Mouse (Mus musculus) embryonic facial prominence, embryonic 13.5 days (tissue): ENCODE measurements around the gene Psrc1. TPM values are rescaled to one million over a fixed set of nuclear protein-coding genes. Genes with fewer than 3 reads are reported as not detected.

ENCODE experiments used
- ATAC-seq: fragments of 200-750 bp; cut with Nextera tagmentation; 2 replicates; pipeline ENCODE4 v1.8.0; 2017; ENCODE audit warnings: low read depth; ENCODE audit not compliant: insufficient number of reproducible peaks, insufficient read depth, low FRiP score, low TSS enrichment
- H3K27ac ChIP-seq: fragments of 300-500 bp; sonication (generic); 2 replicates; pipeline ENCODE4 v1.5.1; 2015; ENCODE audit warnings: moderate library complexity, mild to moderate bottlenecking, inconsistent platforms
- H3K27me3 ChIP-seq: fragments of 300-500 bp; sonication (generic); 2 replicates; pipeline ENCODE4 v1.6.1; 2015; ENCODE audit warnings: mild to moderate bottlenecking, inconsistent platforms
- H3K36me3 ChIP-seq: fragments of 300-500 bp; sonication (generic); 2 replicates; pipeline ENCODE4 v1.6.1; 2015; ENCODE audit warnings: mild to moderate bottlenecking, inconsistent platforms
- H3K4me1 ChIP-seq: fragments of 300-500 bp; sonication (generic); 2 replicates; pipeline ENCODE4 v1.6.1; 2015; ENCODE audit warnings: inconsistent platforms
- H3K4me2 ChIP-seq: fragments of 300-500 bp; sonication (generic); 2 replicates; pipeline ENCODE4 v1.6.1; 2015; ENCODE audit warnings: moderate library complexity, mild to moderate bottlenecking, inconsistent platforms
- H3K4me3 ChIP-seq: fragments of 300-500 bp; sonication (generic); 2 replicates; pipeline ENCODE4 v1.5.1; 2015; ENCODE audit warnings: mild to moderate bottlenecking, inconsistent platforms
- H3K9ac ChIP-seq: fragments of 300-500 bp; sonication (generic); 2 replicates; pipeline ENCODE4 v1.6.1; 2015; ENCODE audit warnings: mild to moderate bottlenecking, inconsistent platforms
- H3K9me3 ChIP-seq: fragments of 300-500 bp; sonication (generic); 2 replicates; pipeline ENCODE4 v1.6.1; 2016; ENCODE audit warnings: inconsistent platforms
- WGBS: fragments of 180-500 bp; shearing (Covaris S2); methylation state at CpG from one replicate; pipeline ENCODE4 v1.1.7; 2015; ENCODE audit warnings: mixed read lengths; 5-methylcytosine and 5-hydroxymethylcytosine counted together
- polyA plus RNA-seq: library from polyadenylated mRNA; unstranded; fragments of >200 nt; fragmentation: Nextera tagmentation; extraction: Ambion mirVana; gene quantifications from 2 replicates; pipeline ENCODE4 v1.2.1, GENCODE M21; 2015

The Psrc1 gene
- polyA plus RNA-seq = 61.4 and 73.1 TPM in 2 replicates

GRCm38 (mm10) chr3:108383485-108384354 lies at the start of gene Psrc1:
TSS of gene Psrc1 (plus strand) at chr3:108383839.
- Histone ChIP-seq H3K36me3 (peaks cover 20% of the 10 kb centered on the region), H3K9ac (peak within 1 kb of the TSS; percentile 69), H3K4me2 (peak within 1 kb of the TSS; percentile 71), H3K27ac (peak within 1 kb of the TSS; percentile 87), H3K4me3 (peak within 1 kb of the TSS; percentile 63), H3K9me3 (no peaks in the 10 kb centered on the region), H3K4me1 (peaks cover 53% of the 10 kb centered on the region), H3K27me3 (no peaks in the 10 kb centered on the region)
- peak; percentile 86 for ATAC-seq
- 1% methylated on average over 44 of the region's 44 CpGs for WGBS

DNA sequence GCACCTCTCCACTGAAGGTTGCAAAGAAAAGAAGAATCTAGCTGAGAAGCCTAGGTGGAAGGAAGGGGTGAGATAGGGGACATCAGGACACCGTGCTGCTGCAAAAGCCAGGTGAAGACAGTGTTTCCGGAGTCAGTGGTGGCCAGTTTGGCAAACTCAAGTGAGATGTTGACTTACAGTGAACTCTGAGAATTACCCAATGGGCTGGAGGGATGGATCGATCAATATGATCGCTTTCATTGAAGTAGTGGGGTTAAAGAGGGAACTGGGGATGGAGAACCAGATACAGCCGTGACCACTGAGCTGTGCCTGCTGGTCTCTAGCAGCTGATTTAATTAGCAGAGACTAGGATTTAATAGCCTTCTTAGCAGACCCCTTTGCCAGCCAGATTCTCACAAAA lies 46.8 kb upstream of the Psrc1 start:
- Histone ChIP-seq H3K27me3 (no peaks in the 10 kb centered on the region), H3K36me3 (peaks cover 66% of the 10 kb centered on the region), H3K4me1 (no peaks in the 10 kb centered on the region), H3K4me2 (no peak overlapping the region), H3K9me3 (no peaks in the 10 kb centered on the region), H3K27ac (no peak overlapping the region), H3K4me3 (no peak overlapping the region), H3K9ac (no peak overlapping the region)
- WGBS = 88% methylated on average over 5 of the region's 5 CpGs
- no peak for ATAC-seq

DNA sequence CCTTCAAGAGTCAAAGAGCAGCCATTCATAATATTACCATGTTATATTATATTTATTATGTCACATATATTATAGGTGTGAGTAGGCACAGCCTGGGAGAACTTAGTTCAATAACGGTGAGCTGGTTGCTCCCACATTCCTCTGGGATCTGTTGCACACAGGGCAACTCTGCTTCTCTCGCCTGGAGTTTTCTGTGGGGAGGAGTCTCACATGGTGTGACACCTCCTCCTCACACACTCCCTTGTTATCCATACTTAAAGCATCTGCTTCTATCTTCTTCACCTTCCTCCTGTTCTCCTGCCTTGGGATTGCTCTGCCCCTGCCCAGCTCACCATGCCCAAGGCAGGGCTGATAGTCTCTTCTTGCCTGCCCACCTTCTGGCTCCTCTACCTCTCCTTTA lies 42.6 kb upstream of the Psrc1 start:
- H3K27ac ChIP-seq = no peak overlapping the region
- peaks cover 60% of the 10 kb centered on the region for H3K36me3 ChIP-seq
- no peaks in the 10 kb centered on the region for H3K4me1 ChIP-seq
- no peaks in the 10 kb centered on the region for H3K27me3 ChIP-seq
- no peak for ATAC-seq
- no peak overlapping the region for H3K9ac ChIP-seq
- H3K9me3 ChIP-seq = no peaks in the 10 kb centered on the region
- no peak overlapping the region for H3K4me3 ChIP-seq
- WGBS = 75% methylated on average over 2 of the region's 2 CpGs
- no peak overlapping the region for H3K4me2 ChIP-seq

- Histone ChIP-seq H3K36me3 (peaks cover 70% of the 10 kb centered on the region), H3K4me2 (no peak overlapping the region), H3K9me3 (no peaks in the 10 kb centered on the region), H3K9ac (no peak overlapping the region), H3K27me3 (no peaks in the 10 kb centered on the region), H3K27ac (no peak overlapping the region), H3K4me3 (no peak overlapping the region), H3K4me1 (no peaks in the 10 kb centered on the region)
- no peak for ATAC-seq
- WGBS = 52% methylated on average over 7 of the region's 7 CpGs
These were observed 41.5 kb upstream of the Psrc1 start for GRCm38 (mm10) chr3:108342185-108342584.

DNA sequence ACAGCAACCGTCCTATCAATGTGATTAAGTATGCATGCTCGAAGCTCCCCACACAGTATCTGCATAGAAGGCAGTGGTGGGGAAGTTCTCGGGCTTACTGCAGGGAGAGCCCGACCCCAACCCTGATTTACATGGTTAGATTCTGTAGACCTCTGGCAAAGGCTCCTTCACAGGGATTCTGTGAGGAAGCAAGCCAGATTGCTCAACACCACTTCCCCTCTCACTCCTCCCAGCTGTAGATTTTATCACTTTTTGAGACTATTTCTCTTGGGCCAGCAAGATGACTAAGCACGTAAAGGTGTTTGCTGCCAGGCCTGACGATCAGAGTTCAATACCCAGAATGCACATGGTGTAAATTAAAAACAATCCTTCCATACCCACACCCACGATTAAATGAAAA lies 37.8 kb upstream of the Psrc1 start:
- no peak overlapping the region for H3K4me2 ChIP-seq
- H3K27me3 ChIP-seq = no peaks in the 10 kb centered on the region
- no peak overlapping the region for H3K9ac ChIP-seq
- no peak overlapping the region for H3K4me3 ChIP-seq
- H3K9me3 ChIP-seq = no peaks in the 10 kb centered on the region
- no peak for ATAC-seq
- peaks cover 68% of the 10 kb centered on the region for H3K36me3 ChIP-seq
- 87% methylated on average over 7 of the region's 7 CpGs for WGBS
- H3K4me1 ChIP-seq = no peaks in the 10 kb centered on the region
- H3K27ac ChIP-seq = no peak overlapping the region

DNA sequence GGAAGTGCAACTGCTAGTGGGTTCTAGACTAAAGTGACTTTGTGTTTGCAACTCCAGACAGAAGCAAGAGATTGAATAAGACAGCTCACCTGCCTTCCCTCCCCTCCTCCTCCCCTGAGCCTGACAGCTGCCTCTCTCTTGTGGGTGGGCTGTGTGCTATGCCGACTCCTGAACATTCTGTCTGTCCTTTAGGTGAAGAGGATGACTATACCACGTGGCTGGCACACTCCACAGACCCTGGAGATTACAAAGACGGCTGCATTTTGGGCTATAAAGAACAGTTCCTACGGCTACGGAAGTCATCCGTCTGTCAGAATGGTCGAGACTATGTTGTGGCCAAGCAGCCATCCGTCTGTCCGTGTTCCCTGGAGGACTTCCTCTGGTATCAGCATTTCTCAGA lies 35.3 kb upstream of the Psrc1 start:
- 83% methylated on average over 9 of the region's 9 CpGs for WGBS
- Histone ChIP-seq H3K9me3 (no peaks in the 10 kb centered on the region), H3K9ac (no peak overlapping the region), H3K27ac (no peak overlapping the region), H3K4me2 (no peak overlapping the region), H3K36me3 (peaks cover 68% of the 10 kb centered on the region), H3K27me3 (no peaks in the 10 kb centered on the region), H3K4me3 (no peak overlapping the region), H3K4me1 (no peaks in the 10 kb centered on the region)
- ATAC-seq = no peak

- Histone ChIP-seq H3K4me2 (no peak overlapping the region), H3K4me3 (no peak overlapping the region), H3K9me3 (no peaks in the 10 kb centered on the region), H3K4me1 (peaks cover 5% of the 10 kb centered on the region; the same call in 1 of the 2 replicates), H3K36me3 (peaks cover 57% of the 10 kb centered on the region), H3K27me3 (no peaks in the 10 kb centered on the region), H3K9ac (no peak overlapping the region), H3K27ac (no peak overlapping the region)
- no peak for ATAC-seq
- 83% methylated on average over 3 of the region's 3 CpGs for WGBS
These were observed 28.4 kb upstream of the Psrc1 start for GRCm38 (mm10) chr3:108355245-108355644.

DNA sequence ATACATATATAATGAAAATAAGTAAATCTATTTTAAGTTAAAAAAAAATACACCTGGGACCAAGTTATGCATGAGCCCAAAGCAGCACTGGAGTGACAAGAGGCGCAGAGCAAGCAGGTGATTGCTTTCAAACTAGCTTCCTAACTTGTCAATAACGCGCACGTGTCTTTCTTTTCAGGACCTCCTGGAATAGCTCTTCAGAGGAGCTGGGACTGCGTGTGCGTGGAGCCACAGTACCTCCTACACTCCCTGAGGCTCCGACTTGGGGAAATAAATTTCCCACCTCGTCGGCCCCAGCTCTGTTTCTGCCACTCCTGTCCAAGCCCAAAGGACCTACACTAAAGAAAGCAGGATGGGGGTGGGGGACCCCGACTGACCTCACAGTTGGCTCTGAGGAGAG lies 26.6 kb upstream of the Psrc1 start:
- no peak overlapping the region for H3K27ac ChIP-seq
- H3K9ac ChIP-seq = no peak overlapping the region
- H3K4me3 ChIP-seq = no peak overlapping the region
- no peaks in the 10 kb centered on the region for H3K9me3 ChIP-seq
- H3K4me1 ChIP-seq = peaks cover 22% of the 10 kb centered on the region
- H3K4me2 ChIP-seq = no peak overlapping the region
- no peak for ATAC-seq
- H3K27me3 ChIP-seq = no peaks in the 10 kb centered on the region
- peaks cover 44% of the 10 kb centered on the region for H3K36me3 ChIP-seq
- 91% methylated on average over 10 of the region's 10 CpGs for WGBS

DNA sequence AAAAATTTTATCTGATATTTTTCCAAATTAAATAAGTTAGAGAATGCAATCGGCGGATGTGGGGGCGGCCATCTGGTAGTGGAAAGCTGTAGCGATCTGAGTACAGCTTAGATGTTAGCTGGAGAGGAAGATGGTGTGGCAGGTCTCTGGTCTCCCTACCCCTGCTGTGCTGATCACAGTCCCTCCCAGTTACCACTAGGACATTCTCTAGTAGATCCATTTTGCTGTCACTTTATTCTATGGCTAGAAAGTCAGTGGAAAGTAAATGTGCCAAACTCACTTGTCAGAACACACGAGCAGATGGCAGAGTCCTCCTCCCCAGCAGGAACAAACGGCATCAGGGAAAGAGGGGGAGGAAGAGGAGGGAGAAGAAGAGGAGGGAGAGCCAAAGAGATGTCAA lies 25.2 kb upstream of the Psrc1 start:
- H3K9ac ChIP-seq = no peak overlapping the region
- no peaks in the 10 kb centered on the region for H3K27me3 ChIP-seq
- no peak overlapping the region for H3K27ac ChIP-seq
- H3K36me3 ChIP-seq = peaks cover 39% of the 10 kb centered on the region
- ATAC-seq = no peak
- no peak overlapping the region for H3K4me3 ChIP-seq
- H3K9me3 ChIP-seq = no peaks in the 10 kb centered on the region
- WGBS = 76% methylated on average over 6 of the region's 6 CpGs
- H3K4me1 ChIP-seq = peaks cover 22% of the 10 kb centered on the region
- no peak overlapping the region for H3K4me2 ChIP-seq

GRCm38 (mm10) chr3:108360894-108361293 lies 22.7 kb upstream of the Psrc1 start:
- Histone ChIP-seq H3K27ac (peak overlapping the region; percentile 78), H3K4me1 (peaks cover 27% of the 10 kb centered on the region), H3K9me3 (no peaks in the 10 kb centered on the region), H3K36me3 (peaks cover 18% of the 10 kb centered on the region), H3K9ac (0 out of 2 replicates have a peak overlapping the region, but pooled peaks have one; percentile 22), H3K4me3 (no peak overlapping the region), H3K4me2 (peak overlapping the region; percentile 30; the same call in 1 of the 2 replicates), H3K27me3 (no peaks in the 10 kb centered on the region)
- no peak for ATAC-seq
- 11% methylated on average over 7 of the region's 7 CpGs for WGBS

- H3K36me3 ChIP-seq = no peaks in the 10 kb centered on the region
- H3K4me1 ChIP-seq = peaks cover 27% of the 10 kb centered on the region
- H3K27me3 ChIP-seq = no peaks in the 10 kb centered on the region
- no peak overlapping the region for H3K4me3 ChIP-seq
- no peak overlapping the region for H3K9ac ChIP-seq
- no peak overlapping the region for H3K27ac ChIP-seq
- ATAC-seq = no peak
- no peak overlapping the region for H3K4me2 ChIP-seq
- whole genome bisulfite sequencing = 71% methylated on average over 3 of the region's 3 CpGs
- no peaks in the 10 kb centered on the region for H3K9me3 ChIP-seq
These were observed 20.0 kb upstream of the Psrc1 start for GRCm38 (mm10) chr3:108363626-108364025.
